Mouse (Mus musculus) midbrain, embryonic 10.5 days (tissue): ENCODE data around the gene Hist1h2be. TPM values are rescaled to one million over a fixed set of nuclear protein-coding genes. Genes with fewer than 3 reads are reported as not detected.
A peak's percentile ranks its signal among the peaks of the same experiment; 100 is the strongest.
"Not testable (repeated sequence)": the region's sequence is repeated elsewhere in the genome, so short reads cannot be mapped to it uniquely, and the experiment has no call there.

Source experiments
- DNase-seq: peaks from one replicate; pipeline ENCODE4 v3.0.0-alpha.2; 2017; ENCODE audit warnings: low spot score
- H3K27ac ChIP-seq: fragments of 300-500 bp; sonication (generic); replicated peaks from 2 replicates; pipeline ENCODE4 v1.5.1; 2016; ENCODE audit warnings: mild to moderate bottlenecking
- H3K27me3 ChIP-seq: fragments of 300-500 bp; sonication (generic); 2 replicates; pipeline ENCODE4 v1.6.1; 2016; ENCODE audit warnings: low read depth, mild to moderate bottlenecking; ENCODE audit not compliant: poor library complexity, severe bottlenecking
- H3K36me3 ChIP-seq: fragments of 300-500 bp; sonication (generic); 2 replicates; pipeline ENCODE4 v1.6.1; 2016; ENCODE audit warnings: mild to moderate bottlenecking, moderate library complexity
- H3K4me1 ChIP-seq: fragments of 300-500 bp; sonication (generic); 2 replicates; pipeline ENCODE4 v1.6.1; 2016
- H3K4me3 ChIP-seq: fragments of 300-500 bp; sonication (generic); 2 replicates; pipeline ENCODE4 v1.5.1; 2016; ENCODE audit warnings: mild to moderate bottlenecking, moderate library complexity
- H3K9me3 ChIP-seq: fragments of 300-500 bp; sonication (generic); replicated peaks from 2 replicates; pipeline ENCODE4 v1.6.1; 2016; ENCODE audit warnings: mild to moderate bottlenecking
- WGBS: fragments of 180-500 bp; shearing (Covaris S2); methylation state at CpG from one replicate; pipeline ENCODE4 v1.1.7; 2016; 5-methylcytosine and 5-hydroxymethylcytosine counted together
- polyA plus RNA-seq: library from polyadenylated mRNA; unstranded; fragments of >200 nt; fragmentation: Nextera tagmentation; extraction: Ambion mirVana; gene quantifications from 2 replicates; pipeline ENCODE4 v1.2.1, GENCODE M21; 2016

Hist1h2be gene
- polyA plus RNA-seq, 1 experiment from 2014 or later: 3.1 TPM

DNA sequence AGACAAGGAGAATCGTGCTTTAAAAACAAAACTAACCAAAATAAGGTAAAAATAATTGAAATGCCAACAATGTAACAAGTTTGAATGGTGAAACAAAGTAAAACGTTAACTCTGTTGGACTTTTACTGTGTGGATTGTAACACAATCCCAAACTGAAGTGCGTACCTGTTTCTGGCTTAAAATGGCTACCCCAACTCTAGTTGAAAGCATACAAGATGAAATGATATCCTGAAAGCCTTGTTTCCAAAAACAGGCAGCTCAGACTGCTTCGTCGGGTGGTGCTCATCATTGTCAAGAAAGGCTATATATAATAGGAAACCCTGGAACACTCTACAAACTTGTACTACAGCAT is 59.4 kb downstream of the Hist1h2be start:
- WGBS: 0% methylated on average over 2 of the region's 5 CpGs
- H3K4me3 ChIP-seq: peak overlapping the region; percentile 52
- H3K27ac ChIP-seq: peak overlapping the region; percentile 97
- H3K36me3 ChIP-seq, H3K27me3 ChIP-seq, H3K4me1 ChIP-seq, H3K9me3 ChIP-seq, DNase-seq: not testable (repeated sequence)

DNA sequence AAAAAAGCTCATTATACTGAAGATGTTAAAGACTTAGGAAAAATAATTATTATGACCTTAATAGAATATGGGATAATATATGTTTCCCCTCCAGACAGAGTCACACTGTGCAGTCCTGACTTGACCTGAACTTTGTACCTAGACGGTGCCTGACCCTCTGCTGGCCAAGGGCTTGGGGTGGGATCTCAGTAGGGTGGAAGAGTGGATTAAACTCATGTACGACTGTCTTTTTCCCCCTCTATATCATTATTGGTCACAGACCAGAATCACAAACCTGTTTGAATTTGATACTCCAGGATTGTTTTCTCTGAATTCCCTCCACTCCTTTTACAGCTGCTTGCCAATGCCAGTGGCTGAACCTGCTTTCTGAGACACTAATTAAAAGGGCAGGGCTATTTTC is 60.2 kb downstream of the Hist1h2be start:
- H3K4me3 ChIP-seq: peak overlapping the region; percentile 30; the same call in 1 of the 2 replicates
- DNase-seq, H3K27me3 ChIP-seq, H3K9me3 ChIP-seq, H3K36me3 ChIP-seq: not testable (repeated sequence)
- peak overlapping the region; percentile 73 for H3K27ac ChIP-seq
- WGBS: 22% methylated on average over 2 of the region's 2 CpGs
- H3K4me1 ChIP-seq: peaks cover 11% of the 10 kb centered on the region

GRCm38 (mm10) chr13:23556906-23557305 is 64.0 kb downstream of the Hist1h2be start:
- peak overlapping the region; percentile 75; the same call in 1 of the 2 replicates for H3K4me3 ChIP-seq
- no peaks in the 10 kb centered on the region for H3K9me3 ChIP-seq
- no peak for DNase-seq
- no peaks in the 10 kb centered on the region for H3K36me3 ChIP-seq
- peak overlapping the region; percentile 98 for H3K27ac ChIP-seq
- H3K4me1 ChIP-seq: peaks cover 33% of the 10 kb centered on the region
- 67% methylated on average over 3 of the region's 3 CpGs for WGBS
- no peaks in the 10 kb centered on the region for H3K27me3 ChIP-seq

GRCm38 (mm10) chr13:23555839-23556416 is 65.0 kb downstream of the Hist1h2be start:
- Histone ChIP-seq H3K4me3 (peak overlapping the region; percentile 75), H3K27ac (peak overlapping the region; percentile 98), H3K36me3 (no peaks in the 10 kb centered on the region), H3K9me3 (no peaks in the 10 kb centered on the region), H3K4me1 (peaks cover 38% of the 10 kb centered on the region), H3K27me3 (no peaks in the 10 kb centered on the region)
- under 1% methylated on average over 18 of the region's 18 CpGs for WGBS
- DNase-seq: peak; percentile 77

DNA sequence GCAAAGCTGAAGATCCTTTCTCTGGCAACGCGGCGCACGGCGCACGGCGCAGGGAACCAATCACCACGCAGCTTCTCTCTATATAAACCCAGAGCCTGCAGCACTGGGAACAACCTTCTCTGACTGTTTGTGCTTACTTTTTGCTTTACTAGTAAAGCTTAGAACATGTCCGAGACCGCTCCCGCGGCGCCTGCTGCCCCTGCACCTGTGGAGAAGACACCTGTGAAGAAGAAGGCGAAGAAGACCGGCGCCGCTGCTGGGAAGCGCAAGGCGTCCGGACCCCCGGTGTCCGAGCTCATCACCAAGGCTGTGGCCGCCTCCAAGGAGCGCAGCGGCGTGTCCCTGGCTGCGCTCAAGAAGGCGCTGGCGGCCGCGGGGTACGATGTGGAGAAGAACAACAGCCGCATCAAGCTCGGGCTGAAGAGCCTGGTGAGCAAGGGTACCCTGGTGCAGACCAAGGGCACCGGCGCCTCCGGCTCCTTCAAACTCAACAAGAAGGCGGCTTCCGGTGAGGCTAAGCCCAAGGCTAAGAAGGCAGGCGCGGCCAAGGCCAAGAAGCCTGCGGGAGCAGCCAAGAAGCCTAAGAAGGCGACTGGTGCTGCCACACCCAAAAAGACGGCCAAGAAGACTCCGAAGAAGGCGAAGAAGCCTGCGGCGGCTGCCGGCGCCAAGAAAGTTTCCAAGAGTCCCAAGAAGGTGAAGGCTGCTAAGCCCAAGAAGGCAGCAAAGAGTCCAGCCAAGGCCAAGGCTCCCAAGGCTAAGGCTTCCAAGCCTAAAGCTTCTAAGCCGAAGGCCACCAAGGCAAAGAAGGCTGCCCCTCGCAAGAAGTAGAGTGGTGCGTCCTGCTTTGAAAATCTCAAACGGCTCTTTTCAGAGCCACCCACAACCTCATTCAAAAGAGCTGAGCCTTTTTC is 65.7 kb downstream of the Hist1h2be start:
- Histone ChIP-seq H3K36me3 (no peaks in the 10 kb centered on the region), H3K9me3 (no peaks in the 10 kb centered on the region), H3K27me3 (no peaks in the 10 kb centered on the region), H3K4me3 (peak overlapping the region; percentile 75), H3K4me1 (peaks cover 41% of the 10 kb centered on the region), H3K27ac (peak overlapping the region; percentile 98)
- DNase-seq: peak; percentile 86
- under 1% methylated on average over 54 of the region's 54 CpGs for WGBS

DNA sequence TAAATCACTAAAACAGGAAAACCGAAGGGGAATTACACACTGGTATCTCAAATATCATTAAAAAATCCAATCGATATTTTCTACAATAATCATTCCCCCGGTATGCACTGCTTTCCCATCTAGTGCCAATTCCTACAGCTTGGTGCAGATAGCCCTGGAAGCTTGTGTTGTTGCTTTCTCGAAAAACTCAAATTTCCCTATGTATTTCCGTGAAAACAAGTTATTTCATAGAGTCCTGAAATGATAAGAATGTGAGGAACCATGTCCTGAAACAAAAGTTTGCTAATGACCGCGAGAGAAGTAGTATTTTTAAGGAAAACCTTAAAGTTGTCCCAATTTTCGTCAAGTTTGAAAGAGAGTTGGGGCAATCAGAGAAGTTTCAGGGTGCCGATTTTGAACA is 66.5 kb downstream of the Hist1h2be start:
- H3K36me3 ChIP-seq: no peaks in the 10 kb centered on the region
- no peaks in the 10 kb centered on the region for H3K27me3 ChIP-seq
- peak overlapping the region; percentile 98 for H3K27ac ChIP-seq
- DNase-seq: no peak
- WGBS: 26% methylated on average over 9 of the region's 9 CpGs
- peaks cover 41% of the 10 kb centered on the region for H3K4me1 ChIP-seq
- peak overlapping the region; percentile 75 for H3K4me3 ChIP-seq
- no peaks in the 10 kb centered on the region for H3K9me3 ChIP-seq

GRCm38 (mm10) chr13:23552962-23553361 is 68.0 kb downstream of the Hist1h2be start, which contains the start of gene Hist1h1d:
Gene Hist1h1d (plus strand): TSS chr13:23553262.
- Histone ChIP-seq H3K9me3 (no peaks in the 10 kb centered on the region), H3K4me3 (peak within 1 kb of the TSS; percentile 75), H3K27me3 (no peaks in the 10 kb centered on the region), H3K36me3 (no peaks in the 10 kb centered on the region), H3K27ac (peak within 1 kb of the TSS; percentile 98), H3K4me1 (peaks cover 44% of the 10 kb centered on the region)
- no peak for DNase-seq

GRCm38 (mm10) chr13:23551931-23552914 is 68.7 kb downstream of the Hist1h2be start:
- Histone ChIP-seq H3K27ac (peak overlapping the region; percentile 98), H3K4me3 (peak overlapping the region; percentile 56), H3K27me3 (no peaks in the 10 kb centered on the region), H3K36me3 (no peaks in the 10 kb centered on the region), H3K4me1 (peaks cover 42% of the 10 kb centered on the region), H3K9me3 (no peaks in the 10 kb centered on the region)
- WGBS: 60% methylated on average over 8 of the region's 8 CpGs
- DNase-seq: no peak

GRCm38 (mm10) chr13:23551146-23551834 is 69.6 kb downstream of the Hist1h2be start, which contains the start of gene Hist1h4f:
Gene Hist1h4f (minus strand): TSS chr13:23551648.
- not testable (repeated sequence) for H3K27me3 ChIP-seq, H3K36me3 ChIP-seq, H3K9me3 ChIP-seq
- H3K27ac ChIP-seq: peak within 1 kb of the TSS; percentile 98
- peaks cover 37% of the 10 kb centered on the region for H3K4me1 ChIP-seq
- peak within 1 kb of the TSS; percentile 56 for H3K4me3 ChIP-seq
- WGBS: under 1% methylated on average over 47 of the region's 47 CpGs
- DNase-seq: peak; percentile 92

- Histone ChIP-seq H3K27me3 (no peaks in the 10 kb centered on the region), H3K9me3 (no peaks in the 10 kb centered on the region), H3K27ac (peak overlapping the region; percentile 98), H3K4me3 (peak overlapping the region; percentile 56), H3K36me3 (no peaks in the 10 kb centered on the region), H3K4me1 (peaks cover 38% of the 10 kb centered on the region)
- no peak for DNase-seq
- WGBS: 8% methylated on average over 3 of the region's 3 CpGs
Observed at GRCm38 (mm10) chr13:23550761-23551145, 70.2 kb downstream of the Hist1h2be start.

- Histone ChIP-seq H3K9me3 (no peaks in the 10 kb centered on the region), H3K27me3 (no peaks in the 10 kb centered on the region), H3K4me3 (peak overlapping the region; percentile 7; the same call in 1 of the 2 replicates), H3K27ac (peak overlapping the region; percentile 72), H3K4me1 (peaks cover 25% of the 10 kb centered on the region), H3K36me3 (no peaks in the 10 kb centered on the region)
- no peak for DNase-seq
- WGBS: 80% methylated on average over 5 of the region's 5 CpGs
Observed at GRCm38 (mm10) chr13:23546694-23547093, 74.2 kb downstream of the Hist1h2be start.

GRCm38 (mm10) chr13:23544787-23545120 is 76.2 kb downstream of the Hist1h2be start:
- not testable (repeated sequence) for H3K9me3 ChIP-seq, H3K36me3 ChIP-seq, H3K27me3 ChIP-seq, DNase-seq
- peak overlapping the region; percentile 95 for H3K27ac ChIP-seq
- peak overlapping the region; percentile 60 for H3K4me3 ChIP-seq
- 0% methylated on average over 13 of the region's 14 CpGs for WGBS
- H3K4me1 ChIP-seq: peaks cover 17% of the 10 kb centered on the region
